Mouse (Mus musculus): ENCODE data around the gene Szt2.

The Szt2 gene

GRCm38 (mm10) chr4:118413553-118413952 lies 4.5 kb upstream of the Szt2 start:
- no peak for DNase-seq (ENCODE audit: low spot score)

DNA sequence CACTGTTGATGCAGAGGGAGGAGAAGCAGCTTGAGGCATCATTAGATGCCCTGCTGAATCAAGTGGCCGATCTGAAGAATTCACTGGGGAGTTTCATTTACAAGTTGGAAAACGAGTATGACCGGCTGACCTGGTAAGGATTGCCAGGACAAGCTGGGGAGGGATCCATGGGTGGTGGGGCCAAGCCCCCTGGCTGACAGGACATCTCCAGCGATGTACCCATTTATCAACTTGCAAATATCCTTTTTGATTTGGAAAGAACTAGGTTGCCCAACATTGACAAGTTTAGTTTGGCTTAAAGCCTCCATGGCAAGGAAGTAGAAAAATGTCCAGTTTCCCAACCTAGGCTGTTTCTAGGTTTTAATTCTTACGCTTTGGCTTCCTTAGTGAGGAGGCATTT lies 1.8 kb upstream of the Szt2 start:
- DNase-seq (ENCODE audit: low spot score): no peak

GRCm38 (mm10) chr4:118402701-118403100 lies 6.4 kb downstream of the Szt2 start:
- DNase-seq (ENCODE audit: low spot score): no peak

DNA sequence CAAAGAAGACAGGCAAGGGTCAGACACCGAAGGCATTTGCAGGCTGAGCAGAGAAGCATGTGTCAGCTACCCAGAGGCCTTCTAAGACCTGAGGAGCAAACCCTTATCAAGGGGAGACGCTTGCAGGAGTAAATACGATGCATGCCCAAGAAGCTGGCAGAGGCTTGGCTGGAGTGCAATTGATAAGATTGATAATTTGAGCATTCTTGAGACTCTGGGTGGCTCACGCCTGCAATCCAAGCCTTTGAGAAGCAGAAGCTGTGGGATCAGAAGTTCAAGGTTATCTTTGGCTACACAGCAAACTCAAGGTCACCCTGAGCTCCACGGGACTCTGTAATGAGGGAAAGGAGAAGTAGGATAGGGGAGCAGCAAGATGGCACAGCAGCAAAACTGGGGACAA lies 7.2 kb downstream of the Szt2 start:
- no peak for DNase-seq (ENCODE audit: low spot score)

GRCm38 (mm10) chr4:118401421-118401820 lies 7.7 kb downstream of the Szt2 start:
- no peak for DNase-seq (ENCODE audit: low spot score)

DNA sequence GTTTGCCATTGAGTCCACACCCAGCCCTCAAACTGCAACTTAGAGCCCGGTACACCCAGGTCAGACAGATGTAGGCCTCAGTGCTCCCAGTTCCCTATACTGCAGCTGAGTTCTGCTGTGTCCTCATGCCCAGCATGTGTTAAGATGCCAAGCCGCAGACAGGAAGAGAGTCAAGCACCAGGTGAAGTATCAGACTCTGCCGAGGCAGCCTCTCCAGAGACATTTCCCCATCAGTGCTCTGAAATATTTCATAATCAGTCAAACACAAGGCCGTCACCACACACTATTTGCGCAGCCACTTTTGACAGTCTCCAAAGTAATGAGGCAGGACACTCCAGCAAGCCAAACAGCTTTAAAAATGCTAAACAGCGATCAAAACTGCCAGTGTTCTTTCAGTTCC lies 10.7 kb downstream of the Szt2 start:
- no peak for DNase-seq (ENCODE audit: low spot score)

DNA sequence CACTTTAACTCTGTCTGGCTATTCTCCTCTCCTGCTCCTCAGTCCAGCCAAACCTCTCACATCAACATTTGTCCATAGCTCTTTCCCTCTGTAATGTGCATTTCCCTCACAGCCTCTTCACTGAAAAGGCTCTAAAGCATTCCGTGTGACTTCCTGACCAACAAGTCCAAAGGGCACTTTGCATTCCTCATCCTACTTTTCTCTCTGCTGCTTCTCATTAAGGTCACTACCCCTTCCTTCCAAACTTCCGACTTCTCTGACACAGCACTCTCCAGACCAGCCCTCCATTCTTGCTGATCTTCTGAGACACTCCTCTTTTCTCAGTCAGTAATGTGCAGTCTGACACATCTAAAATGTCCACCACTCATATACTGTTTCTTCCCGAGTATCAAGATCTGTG lies 12.6 kb downstream of the Szt2 start:
- no peak for DNase-seq (ENCODE audit: low spot score)

GRCm38 (mm10) chr4:118395289-118395688 lies 13.8 kb downstream of the Szt2 start:
- no peak for DNase-seq (ENCODE audit: low spot score)

DNA sequence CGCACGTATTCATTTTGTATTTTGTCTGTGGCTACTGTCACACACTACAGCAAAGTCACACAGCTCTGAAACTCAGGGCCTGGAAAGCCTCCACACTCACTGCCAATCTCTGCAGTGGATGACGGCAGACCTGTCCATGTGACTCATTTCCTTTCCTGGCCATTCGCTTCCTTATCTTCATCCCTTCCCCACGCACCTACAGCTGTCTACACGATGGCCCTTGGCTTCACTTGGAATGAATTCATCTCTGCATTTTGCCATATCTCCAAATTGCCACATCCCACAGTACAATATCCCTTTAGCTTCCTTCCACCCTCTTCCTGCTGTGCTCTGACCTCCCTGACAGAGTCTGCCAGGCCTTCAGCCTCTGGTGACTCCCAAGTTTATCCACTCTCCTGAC lies 14.6 kb downstream of the Szt2 start:
- DNase-seq (ENCODE audit: low spot score): no peak

DNA sequence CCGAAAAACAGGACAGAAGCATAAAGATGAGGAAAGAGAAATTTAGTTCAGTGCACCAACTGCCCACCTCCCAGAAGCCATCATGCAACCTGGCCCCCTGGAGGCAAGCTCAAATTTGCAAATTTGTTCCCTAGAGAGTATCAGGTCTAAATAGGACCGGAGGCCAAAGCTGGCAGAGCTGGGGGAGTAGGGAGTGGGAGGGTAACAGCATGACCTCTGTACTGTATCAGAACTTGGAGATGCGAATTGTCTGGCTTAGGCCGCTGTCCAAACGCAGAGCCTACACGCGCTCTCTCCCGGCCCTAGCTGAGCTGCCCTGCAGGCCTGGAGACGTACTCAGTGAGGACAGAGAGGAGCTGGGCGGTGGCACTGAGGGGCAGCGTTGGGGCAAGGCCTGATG lies 18.9 kb downstream of the Szt2 start:
- no peak for DNase-seq (ENCODE audit: low spot score)

DNA sequence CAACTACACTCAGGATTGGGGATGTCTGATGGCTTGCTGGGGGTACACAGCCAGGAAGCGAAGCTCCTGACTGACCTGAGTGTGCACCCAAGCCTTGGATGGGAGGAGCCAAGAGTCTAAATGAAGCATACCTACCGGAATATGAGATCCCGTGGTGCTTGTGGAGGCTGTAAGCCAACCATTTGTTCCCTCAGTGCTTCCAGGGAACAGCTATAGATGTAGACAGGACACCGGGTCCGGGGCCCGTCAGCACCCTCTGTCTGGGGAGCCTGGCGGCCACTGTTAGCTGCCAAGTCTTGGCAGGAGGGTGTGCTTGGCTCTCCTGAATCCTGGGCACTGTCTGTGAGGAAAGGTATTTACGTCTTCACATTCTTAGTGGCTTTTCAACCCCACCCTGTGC lies 21.8 kb downstream of the Szt2 start:
- DNase-seq (ENCODE audit: low spot score): no peak

DNA sequence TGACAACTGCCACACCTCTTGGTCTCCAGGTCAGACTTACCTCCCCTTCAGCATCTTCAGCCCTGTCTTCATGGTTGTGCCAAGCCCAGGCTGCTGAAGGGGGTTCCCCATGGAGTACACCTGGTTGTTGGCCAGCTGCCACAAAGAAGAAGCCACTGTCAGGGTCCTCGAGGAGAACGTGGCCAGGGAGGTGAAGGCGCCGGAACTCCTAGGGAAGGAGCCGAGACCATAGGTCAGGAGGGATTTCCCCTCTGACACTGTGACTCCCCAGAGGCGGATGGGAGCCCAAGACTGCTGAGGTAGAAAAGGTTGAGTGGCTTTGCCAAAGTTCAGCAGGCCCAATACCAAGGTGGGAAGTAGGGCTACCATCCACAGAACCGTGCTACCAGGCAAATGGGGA lies 25.8 kb downstream of the Szt2 start:
- no peak for DNase-seq (ENCODE audit: low spot score)

DNA sequence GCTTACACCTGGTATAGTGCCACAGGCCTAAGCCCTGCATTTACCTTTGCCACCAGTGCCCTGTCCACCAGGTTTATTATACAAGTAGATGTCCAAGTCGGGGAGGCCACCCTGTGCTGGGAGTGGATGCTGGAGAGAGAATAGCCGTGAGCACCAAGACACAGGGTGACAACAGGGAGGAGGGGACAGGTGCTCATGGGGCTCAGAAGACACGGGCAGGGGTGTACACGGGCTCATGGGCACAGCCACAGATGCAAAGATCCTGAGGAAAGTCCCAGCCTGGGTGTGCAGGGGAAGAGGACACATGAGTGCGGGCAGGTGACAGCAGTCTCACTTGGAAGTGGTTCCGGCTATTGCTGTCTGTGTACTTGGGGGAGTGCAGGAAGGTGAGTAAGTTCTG lies 33.1 kb downstream of the Szt2 start:
- DNase-seq (ENCODE audit: low spot score): no peak

- DNase-seq (ENCODE audit: low spot score): no peak
Observed at GRCm38 (mm10) chr4:118371822-118372221, 37.3 kb downstream of the Szt2 start.

GRCm38 (mm10) chr4:118368616-118369015 lies 40.5 kb downstream of the Szt2 start:
- DNase-seq (ENCODE audit: low spot score): no peak

DNA sequence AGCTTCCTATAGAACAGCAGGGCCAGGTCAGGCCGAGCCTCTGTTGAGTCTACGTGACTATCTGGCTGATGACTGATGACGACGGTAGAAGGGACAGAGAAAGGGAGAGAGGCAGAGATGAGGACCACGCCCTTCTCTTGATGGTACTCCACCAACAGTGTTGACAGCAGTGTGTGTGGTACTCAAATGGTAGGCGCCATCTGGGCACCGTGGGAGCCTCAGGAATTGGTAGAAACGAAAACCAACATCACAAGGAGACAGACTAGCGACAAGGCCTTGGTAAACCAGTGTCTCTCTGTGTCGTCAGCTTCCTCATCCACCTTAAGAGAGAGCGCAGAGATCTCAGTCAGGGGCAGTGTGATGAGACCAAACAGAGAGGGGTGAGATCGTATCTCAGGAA lies 41.5 kb downstream of the Szt2 start:
- no peak for DNase-seq (ENCODE audit: low spot score)

- no peak for DNase-seq (ENCODE audit: low spot score)
Observed at GRCm38 (mm10) chr4:118365991-118366390, 43.1 kb downstream of the Szt2 start.

GRCm38 (mm10) chr4:118364641-118365040 lies 44.4 kb downstream of the Szt2 start:
- no peak for DNase-seq (ENCODE audit: low spot score)

- no peak for DNase-seq (ENCODE audit: low spot score)
Observed at GRCm38 (mm10) chr4:118363985-118364384, 45.1 kb downstream of the Szt2 start.

DNA sequence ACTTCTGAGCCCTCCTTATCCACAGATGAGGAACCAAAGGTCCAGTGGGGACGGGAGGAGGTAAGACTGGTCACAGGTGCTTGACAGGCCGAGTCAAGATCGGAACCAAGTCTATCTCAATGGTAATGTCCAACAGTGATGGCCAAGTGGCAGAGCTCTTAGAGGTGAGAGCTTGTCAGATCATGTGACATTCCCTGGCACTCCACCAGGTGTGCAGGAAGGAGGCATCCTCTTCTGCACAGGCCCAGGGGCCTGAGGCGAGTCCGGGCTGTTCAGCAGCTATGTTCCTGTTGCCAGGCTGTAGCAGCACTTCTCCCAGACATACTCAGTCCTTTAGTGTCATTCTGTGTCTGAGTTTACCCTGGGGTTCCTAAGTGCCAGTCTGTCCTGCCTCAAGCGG lies 46.2 kb downstream of the Szt2 start:
- DNase-seq (ENCODE audit: low spot score): no peak

DNA sequence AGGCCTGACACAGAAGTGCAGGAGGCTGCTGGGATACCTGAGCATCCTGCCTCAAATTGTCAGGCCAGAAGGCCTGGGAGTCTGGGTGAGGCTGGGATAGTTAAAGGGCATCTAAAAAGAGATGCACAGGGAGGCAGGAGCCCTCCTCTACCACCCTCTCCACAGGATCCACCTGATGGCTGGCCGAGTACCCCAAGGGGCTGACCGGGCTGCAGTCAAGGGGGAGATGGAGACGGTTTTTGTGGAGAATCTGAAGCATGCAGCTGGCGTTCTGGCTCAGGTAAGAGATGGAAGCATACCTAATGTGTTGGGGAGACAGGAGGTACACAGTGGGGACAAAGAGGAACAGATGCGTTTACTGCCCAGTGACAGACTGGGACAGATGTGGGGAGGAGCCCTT lies 47.6 kb downstream of the Szt2 start:
- no peak for DNase-seq (ENCODE audit: low spot score)

- peak; percentile 52 for DNase-seq (ENCODE audit: low spot score)
Observed at GRCm38 (mm10) chr4:118359896-118360720, 49.0 kb downstream of the Szt2 start.

DNA sequence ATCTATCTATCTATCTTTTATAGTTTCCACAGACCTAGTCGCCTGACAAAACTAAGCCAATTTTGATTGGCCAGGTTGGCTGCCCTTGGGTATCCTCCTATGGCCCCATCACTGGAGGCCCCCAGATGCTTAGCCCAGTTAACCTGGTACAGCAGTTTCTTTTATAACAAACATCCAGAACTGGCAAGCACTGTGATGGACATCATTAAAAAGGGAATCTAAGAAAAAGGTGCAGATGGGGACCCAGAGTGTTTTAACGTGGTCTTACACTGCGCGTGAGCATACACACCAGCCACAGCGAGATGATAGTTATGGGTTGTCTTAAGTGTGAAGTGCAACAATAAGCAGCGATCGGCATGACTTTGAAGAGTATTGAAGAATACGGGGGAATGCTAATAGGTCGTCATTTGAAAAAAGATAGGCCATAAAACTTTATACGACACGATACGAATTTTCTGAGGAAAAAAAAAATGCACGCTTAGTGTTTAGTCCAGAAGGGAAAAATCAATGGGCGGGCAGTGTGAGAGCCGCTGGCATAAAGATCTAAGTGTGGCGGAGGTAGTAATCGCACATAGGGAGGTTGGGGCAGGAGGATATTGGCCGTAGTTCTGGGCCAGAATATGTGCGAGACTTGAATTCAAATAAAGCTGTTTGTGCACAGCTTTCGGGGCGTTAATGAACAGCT lies 49.7 kb downstream of the Szt2 start:
- DNase-seq (ENCODE audit: low spot score): peak; percentile 15

Measured in c-Kit-positive CD71-positive TER-119-positive erythroid progenitor cells, embryonic 14.5 days (primary cell).